Mouse (Mus musculus) bone marrow, adult 2 months (tissue): ENCODE data around the gene Xcr1.

Experiments used
- CTCF ChIP-seq: fragments of 200-500 bp; IDR thresholded peaks from 2 replicates; pipeline ENCODE4 v1.5.1; 2011; ENCODE audit warnings: low read length, control low read depth; ENCODE audit not compliant: control insufficient read depth, insufficient read depth
- POLR2A ChIP-seq: fragments of 200-500 bp; IDR thresholded peaks from 2 replicates; pipeline ENCODE4 v1.6.1; 2011; ENCODE audit warnings: low read depth, mild to moderate bottlenecking, control low read depth, low read length, borderline replicate concordance; ENCODE audit not compliant: control insufficient read depth

DNA sequence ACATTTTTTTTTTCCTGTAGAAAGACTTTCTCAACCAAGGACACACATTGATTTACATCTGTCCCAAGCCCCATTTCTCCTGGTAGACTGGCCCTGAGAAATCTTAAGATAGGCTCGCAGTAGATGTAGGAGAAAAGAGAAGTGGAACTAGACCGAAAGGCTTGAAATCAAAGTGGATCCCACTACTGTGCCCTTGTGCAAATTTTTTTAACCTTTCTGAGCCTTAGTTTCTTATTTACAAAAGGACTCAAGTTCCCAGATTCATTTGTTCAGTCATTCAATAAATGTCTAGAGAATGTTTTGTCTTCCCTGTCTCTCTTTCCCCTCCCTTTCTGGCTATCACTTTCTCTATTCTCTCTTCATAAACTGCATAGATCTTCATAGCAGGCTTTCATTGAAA, 5.0 kb downstream of the Xcr1 start:
- TF ChIP-seq CTCF (no peak), POLR2A (no peak)
